Mouse (Mus musculus) thymus, postnatal 10 days (tissue): ENCODE data around the gene Spon2.

Source experiments
- DNase-seq, 2 experiments: peaks; one replicate each; pipeline ENCODE4 v3.0.0; 2021; ENCODE audit warnings: low spot score in 2 of 2

Gene Spon2

DNA sequence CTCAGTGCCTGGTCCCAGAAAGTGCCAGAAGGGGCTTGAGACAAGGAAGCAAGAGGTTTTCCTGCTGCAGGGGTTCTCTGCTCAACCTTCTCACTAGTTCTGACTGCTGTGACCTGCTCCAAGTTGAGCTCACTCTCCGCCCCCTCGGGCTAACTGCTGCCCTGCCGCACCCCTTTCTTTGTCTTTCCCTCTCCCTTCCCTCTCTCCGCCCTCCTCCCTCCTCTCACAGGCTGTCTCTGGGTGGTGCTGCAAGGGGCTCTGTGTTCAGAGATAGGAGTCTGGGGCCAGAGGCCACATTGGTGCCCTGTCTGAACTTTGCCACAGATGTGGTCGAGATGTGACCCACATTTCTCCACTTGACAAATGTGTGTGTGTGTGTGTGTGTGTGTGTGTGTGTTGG, at the start of gene Spon2:
Gene Spon2 (minus strand): TSS at position 375 of the 400 bp plus-strand sequence.
- DNase-seq: no peak

DNA sequence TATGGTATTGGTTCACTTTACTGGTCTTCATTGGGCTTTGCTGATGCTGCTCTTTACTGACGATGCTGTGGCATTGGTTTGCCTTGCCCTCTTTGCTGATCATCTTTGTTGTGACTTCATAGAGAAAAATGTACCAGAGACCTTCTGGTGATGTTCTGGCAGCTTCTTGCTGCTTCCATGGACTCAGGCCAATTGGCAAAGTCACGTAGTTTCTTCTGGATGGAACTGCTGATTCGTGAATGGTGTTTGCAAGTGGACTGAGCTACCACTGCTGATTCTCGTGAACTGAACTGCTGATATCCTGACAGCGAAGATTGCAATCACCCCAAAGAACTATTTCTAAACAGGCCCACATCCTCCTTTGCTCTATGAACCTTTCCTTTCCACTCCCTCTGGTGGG, 36.2 kb upstream of the Spon2 start:
- DNase-seq: no peak

DNA sequence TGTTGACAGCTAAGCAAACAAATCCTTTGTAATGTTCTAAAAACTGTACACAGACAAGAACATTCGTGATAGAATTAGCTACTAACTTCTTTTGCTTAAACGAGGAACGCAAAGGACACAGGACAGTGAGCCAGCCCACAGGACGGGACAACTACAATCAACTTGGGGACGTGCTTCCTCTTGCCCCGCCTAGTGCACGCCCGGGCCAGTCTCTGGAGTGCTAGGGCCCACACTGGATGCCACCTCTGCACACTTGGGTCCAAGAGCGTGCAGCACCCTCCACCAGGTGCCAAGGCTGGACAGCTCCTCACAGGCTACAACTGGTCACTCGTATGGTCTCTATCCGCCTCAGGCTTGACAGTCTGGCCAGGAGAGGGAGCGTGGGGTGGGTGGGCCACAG, 29.9 kb upstream of the Spon2 start:
- no peak for DNase-seq

DNA sequence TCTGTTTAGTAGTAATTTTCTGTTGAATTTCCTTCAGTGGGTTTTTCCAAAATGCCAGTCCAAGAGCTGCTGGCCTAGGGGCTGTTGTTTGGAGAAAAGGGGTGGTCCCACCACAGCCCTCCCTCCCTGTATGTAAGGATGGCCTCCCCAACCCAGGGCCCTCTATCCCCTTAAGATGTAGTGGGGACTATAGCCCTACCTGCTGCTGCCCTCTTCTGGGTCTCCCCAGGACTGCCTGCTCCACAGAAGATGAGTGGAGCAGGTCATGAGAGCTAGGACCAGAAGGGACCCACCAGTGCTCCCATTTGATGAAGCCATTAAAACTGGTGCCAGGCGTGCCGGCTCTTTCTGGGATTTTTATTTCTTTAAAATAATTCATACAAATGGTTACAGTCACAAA, 29.1 kb upstream of the Spon2 start:
- no peak for DNase-seq

DNA sequence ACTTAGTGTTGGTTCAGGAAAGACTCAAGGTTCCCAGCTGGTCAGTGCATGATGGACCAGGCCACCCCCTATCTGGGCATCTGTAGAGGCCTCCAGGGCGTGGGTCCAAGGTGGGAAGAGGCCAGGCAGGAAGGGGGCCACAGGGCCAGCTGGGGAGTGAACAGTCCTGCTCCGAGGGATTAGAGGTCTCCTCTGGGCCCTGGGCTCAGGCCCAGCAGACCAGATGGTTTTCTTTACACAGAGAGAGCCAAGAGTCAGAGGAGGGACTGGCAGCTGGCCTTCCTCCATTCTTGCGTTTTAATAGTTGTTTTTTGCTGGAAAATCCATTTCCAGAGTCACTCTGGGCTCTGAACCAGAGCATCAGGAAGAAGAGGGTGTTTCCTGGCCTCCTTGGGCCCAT, 27.4 kb upstream of the Spon2 start:
- DNase-seq: no peak

DNA sequence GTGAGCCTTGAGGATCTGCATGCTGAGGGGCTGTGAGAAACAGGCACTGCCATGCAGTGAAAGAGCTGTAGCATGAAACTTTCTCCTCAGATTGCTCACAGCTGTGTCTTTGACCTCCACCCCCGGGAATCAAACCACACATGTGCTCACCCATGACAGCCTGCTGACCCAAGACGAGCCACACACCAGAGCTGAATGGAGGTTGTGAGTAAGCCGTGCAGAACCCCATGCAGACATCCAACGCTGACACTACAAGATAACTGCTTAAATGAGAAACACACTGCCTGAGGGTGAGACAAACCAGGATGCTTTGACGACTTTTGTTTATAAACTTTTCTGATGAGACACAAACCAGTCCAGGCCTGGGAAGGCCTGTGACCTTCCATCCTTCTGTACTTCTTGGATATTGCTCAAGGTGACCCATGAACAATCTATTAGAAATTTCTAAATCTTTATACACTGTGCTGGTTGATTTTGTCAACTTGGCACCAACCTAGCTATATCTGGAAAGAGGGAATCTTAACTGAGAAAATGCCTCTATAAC, 26.2 kb upstream of the Spon2 start:
- no peak for DNase-seq

DNA sequence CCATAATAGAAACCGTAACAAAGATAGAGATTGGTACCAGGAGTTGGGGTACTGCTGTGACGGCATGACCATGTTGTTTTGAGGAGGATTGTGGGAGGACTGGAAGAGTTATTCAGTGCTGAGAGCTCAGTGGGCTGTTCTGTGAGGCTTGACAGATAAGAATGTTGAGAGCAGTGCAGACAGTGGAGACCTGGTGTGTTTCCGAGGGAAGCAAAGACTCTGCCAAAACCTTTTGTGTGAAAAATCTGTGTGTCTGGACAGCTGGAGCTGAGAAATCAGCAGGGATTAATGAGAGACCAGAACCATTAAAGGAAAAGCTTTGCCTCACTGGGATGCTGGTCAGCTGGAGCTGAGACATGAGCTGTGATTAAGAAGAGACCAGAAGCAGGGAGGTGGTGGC, 21.7 kb upstream of the Spon2 start:
- no peak for DNase-seq

DNA sequence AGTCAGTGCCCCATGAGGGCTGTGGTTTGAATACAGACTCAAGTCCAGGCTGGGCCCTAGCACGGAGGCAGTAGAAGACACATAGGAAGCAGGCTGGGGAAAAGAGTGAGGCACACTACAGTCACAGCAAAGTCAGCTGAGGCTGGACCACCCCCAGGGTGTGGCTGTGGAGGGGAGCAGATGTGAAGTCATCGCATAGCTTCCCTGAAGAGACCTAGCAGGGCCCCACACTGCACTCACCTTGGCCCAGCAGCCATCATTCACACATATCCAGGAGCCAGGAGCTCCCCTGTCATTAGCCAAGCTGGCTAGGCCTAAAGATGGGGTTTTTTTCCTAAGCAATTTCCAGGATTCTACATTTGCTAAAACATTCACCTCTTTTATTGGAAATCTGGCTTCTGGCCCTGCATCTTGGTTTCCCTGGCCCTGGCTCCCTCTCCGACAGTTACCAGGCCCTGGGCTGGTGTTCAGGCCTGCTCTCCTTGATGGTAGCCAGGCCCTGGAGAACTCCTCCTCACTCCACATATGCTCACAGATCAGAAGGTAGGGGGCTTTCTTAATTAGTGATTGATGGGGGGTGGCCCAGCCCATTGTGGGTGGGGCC, 21.0 kb upstream of the Spon2 start:
- no peak for DNase-seq

DNA sequence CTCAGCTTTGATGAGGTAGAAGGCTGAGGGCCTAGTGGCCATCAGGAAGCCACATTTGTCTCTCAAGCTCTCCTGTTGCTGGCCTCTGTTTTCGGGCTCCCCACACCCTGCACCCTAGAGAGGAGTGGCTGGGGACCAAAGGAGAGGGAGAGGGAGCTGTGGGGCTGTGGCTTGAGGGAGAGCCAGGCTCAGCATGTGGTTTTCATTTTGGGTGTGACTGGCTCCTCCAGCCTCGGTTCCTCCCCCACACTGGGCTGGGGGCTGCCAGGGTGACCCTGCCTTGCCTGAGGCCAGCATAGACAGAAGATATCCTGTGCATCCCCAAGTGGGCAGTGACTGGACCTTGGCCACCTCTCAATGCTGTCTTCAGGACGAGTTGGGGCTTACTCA, 20.0 kb upstream of the Spon2 start:
- DNase-seq: no peak

DNA sequence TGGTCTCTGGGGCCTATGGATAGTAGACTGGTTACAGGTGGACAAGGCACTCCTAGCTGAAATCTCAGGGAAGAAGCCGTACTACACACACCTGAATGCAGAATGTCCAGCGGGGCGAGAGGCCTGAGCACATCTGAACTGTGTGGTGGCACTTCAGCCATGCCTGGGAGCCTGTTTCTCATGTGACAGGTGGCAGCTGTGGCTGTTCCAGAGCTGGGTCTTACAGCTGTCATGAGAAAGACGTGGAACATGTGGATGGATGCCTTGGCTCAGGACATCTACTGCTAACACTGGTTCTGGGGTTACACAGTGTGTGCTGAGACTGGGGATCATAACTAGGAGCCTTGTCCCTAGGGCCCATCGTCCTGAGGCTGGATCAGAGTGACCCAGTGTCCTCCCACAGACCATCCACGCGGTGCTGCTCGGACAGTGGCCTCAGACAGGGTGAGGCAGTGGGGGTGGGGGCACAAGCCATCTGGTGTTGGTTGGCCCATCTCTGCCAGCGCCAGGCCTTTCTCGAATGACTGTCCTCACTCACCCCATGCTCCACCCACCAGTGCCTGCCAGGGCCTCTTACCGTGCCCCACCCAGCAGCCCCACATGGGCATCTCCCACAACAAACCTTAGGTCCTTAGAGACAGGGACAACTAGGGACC, 19.5 kb upstream of the Spon2 start:
- DNase-seq: no peak

DNA sequence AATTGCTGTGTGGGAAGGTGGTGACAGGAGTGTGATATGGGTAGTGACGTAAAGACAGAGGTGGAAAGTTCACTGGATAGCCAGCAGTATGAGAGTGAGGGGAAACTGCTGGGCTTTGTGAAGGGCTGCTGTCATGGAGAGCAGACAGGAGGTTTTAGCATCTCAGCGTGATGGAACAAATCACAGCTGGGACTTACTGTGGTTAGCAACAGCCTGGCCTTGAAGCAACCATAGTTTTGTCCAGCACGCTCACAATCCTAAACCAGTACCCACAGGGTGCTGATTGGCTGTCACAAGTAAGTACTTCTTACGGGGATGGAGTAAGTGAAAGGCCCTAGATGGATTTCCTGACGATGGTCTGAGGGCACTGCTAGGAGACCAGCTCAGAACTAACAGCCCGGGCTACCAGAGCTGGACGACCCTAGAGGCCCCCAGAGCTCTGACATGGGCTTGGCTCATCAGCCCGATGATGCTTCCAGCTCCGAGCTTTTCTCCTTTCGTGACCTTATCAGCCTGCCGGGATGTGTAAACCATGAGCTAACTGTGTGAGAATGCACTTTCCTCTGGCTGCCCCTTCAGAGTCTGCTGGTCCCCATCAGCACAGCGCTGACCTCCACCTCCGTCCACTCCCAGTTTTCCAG, 16.3 kb upstream of the Spon2 start:
- no peak for DNase-seq

DNA sequence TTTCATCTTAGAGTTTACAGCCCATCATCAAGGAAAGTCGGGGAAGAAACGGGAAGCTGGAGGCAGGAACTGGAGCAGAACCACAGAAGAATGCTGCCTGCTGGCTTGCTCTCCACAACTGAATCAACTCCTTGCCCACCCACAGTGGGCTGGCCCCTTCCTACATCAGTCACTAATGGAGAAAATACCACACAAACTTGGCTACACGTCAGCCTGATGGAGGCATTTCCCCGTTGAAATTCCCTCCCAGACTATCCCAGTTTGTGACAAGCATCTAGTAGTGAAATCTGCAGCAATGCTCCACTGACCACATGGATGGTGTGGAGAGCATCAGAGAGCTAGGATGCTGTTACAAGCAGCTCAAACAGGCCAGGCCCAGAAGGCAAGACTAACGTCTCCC, 14.5 kb upstream of the Spon2 start:
- DNase-seq: no peak

DNA sequence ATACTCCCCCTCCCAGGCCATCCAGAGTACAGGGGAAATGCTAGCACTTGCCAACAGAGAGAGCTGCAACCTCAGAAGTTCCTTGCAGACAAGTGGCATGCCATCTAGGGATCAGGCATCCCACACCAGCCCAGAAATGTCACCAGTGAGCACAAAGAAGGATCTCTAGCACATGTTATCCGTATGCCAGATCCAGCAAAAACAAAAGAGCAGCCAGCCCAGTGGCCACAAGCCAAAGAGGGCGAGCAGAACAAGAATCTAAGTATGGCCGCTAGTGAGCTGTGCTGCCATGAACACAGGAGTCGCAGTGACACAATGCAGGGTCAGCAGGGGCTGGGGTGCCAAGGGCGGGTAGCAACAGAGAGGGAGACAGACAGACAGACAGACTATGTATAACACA, 12.0 kb upstream of the Spon2 start:
- DNase-seq: no peak

DNA sequence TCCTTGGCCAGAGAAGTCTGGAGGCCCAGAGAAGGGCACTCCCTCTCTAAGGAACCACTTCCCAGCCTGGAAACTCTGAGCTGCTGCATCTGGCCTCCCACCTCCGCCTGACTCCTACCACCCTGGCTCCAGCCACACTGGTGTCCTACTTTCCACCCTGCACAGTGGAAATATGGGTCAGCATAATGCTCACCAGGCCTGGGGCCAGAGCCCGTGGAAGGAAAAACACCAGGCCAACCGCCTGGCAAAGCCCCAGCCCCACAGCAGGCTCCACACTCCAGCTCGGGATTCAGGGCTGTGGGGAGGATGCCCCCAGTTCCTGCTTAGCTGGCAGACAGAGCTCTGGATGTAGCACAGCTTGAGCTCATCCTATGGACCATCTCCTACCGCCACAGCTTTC, 10.2 kb upstream of the Spon2 start:
- DNase-seq: no peak

DNA sequence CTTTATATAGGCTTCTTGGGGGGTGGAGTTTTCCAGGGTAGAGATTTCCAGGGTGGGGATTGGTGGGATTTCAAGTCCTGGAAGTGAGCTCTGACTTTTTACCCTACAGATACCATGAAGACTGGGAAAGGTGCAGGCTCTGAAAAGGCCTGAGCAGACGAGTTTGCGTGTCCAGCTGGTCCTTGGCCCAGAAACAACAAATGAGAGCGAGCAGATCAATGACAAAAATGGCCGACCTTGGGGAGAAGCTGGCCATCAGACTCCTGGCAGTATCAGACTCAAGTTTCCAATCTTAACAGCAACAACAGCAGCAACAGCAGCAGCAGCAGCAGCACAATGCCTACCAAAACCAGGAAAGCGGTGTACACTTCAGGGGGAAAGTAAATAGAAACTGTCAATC, 7.4 kb upstream of the Spon2 start:
- no peak for DNase-seq

DNA sequence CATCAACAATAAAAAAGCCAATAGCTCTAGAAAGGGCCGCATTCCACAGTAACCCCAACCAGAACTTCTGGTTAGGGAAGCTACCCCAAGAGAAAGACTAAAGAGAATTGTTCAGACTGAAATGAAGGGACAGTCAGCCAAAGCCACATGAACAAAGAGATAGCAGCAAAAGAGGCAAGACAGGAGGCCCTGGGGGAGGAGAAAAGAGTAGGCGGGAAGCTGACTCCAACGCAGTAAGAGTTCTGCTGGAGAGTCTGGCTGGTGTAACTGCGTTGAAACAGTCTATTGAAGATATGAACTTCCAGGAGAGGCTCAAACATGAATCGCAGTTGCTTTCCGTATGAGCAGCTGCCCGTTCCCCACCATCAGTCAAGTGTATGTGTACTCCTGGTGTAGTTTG, 6.2 kb upstream of the Spon2 start:
- no peak for DNase-seq

DNA sequence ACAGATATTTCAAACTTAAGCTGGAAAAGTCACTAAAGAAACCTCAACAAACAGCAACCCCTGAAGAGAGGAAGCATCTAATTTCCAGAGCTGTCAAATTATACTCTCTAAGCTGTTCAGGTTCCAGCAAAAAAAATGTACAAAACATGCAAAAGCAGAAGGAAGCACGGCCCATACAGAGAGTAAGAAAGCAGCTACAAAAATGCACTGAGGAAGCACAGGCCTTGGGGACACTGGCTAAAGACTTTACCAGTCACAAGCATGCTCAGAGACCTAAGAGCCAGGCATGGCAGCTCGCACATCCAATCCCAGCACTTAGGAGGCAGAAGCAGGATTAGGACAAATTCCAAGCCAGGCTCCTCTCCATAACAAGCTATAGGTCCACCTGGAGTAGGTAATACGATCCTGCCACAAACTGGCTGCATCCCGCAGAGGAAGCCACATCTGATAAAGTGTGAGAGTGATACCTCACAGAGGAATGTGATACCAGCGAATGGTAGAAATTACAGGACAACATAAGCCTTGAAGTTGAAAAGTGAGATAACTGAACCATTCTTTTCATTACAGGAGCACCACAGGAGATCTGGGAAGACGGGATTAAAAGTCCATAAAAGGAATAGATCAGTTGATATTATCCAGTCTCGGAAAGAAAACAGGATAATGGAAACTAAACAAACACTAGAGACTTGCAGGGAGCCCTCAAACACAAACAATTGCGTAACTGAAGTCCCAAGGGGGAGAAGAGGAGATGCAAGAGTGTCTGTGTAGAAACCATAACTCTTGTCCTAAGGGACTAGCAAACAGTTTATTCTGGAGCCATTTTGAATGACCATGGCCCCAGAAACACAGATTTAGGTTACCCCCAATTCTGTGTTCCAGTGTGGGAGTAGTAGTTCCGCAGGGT, 4.8 kb upstream of the Spon2 start:
- DNase-seq: no peak

DNA sequence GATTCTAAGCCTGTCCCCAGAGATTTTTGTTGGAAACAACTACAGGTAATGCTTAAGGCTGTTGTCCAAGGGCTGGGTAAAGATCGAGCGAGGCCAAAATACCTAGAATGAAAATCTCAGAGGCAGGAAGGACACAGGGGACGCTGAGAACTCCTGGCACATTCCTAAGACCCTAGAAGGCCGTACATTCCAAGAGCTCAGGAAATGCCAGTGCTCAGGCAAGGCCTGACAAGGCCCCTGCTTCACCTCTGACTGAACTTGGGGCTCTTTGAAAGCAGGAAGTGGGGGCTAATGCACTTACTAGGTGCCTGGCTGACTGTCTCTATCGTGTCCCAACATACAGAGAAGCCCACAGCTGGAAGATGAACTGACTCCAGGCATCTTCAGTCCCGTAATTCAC, 4.1 kb upstream of the Spon2 start:
- DNase-seq: no peak

DNA sequence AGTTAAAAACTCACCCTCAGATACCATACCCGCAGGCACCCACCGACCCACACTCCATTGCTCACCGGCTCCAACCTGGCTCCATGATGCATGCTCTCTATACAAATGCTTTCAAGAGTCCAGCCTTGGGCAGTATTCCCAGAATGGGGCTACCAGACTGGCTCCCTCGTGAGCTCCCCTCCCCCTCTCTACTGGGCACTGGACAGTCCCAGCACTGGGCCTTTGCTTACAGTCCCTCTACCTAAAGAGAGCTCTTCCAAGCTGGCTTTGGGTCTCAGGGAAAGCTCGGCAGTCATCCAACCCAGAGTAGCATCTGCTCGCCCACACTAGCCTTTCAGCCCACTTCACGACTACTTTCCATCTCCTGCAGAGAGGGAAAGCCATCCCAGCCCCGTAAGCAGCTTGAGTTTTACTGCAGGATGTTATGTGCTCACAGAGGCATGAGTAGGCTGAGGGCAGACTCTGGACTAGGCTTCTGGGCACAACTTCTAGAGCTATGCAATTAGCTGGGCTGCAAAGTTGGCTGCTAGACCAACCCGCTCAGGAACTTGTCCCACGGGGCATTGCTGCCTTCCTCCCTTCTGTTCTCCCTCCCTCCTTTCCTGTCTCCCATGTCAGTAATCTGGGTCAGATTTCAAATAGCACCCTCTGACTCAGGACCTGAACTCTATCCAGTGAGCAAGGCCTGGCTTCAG, 2.2 kb upstream of the Spon2 start:
- DNase-seq: no peak

DNA sequence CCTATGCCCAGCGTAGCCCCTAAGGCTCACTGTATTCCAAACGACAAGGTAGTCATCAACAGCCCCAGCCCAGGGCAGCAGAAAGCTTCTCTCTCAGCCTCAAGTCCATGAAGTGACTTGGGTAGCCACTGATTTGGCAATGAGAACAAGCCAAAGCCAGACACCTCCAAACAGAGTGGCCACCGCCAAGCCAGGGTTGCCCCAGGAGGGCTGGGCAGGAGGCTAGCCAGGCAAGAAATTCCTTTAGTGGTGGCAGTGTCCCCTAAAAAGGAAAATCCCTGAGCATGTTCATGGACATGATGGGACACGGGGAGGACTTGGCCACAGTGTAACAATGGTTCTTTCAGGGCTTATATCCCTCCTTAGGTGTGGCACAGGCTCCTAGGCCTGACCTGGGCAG, 1.6 kb upstream of the Spon2 start:
- DNase-seq: no peak

DNA sequence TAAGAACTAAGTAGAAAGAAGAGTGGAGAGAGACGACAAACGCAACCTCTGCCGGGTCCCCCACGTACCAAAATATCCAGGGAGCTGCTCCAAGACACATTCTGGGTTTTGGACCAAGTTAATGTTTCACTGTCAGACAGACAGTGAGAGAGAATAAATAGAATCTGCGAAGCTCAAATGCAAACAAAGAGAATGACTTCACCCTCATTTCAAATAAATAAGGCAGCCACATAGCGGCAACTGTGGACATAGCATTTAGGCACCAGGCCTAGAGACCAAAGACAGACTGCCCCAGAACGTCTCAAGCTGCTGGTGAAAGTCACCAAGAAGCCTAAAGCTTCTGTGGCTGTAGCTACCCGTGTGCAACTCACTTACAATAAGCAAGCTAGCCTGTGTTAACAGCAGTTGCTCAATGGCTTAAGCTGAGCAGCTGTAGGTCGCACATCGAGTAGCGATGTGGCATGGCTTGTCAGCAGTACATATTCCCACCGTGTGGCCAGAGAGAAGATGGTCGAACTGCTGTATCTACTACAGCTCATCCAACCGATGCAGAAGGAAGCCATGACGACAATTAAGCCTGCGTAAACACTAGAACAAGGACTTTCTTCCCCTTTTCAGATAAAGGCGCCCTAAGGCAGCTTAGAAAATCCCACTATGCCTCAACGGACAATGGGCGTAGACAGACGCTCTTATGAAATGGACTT, 643 bp upstream of the Spon2 start:
- DNase-seq: no peak
